Mouse (Mus musculus) layer of hippocampus, postnatal 14 days (tissue): ENCODE data around the gene Hcar2. TPM values are rescaled to one million over a fixed set of nuclear protein-coding genes. Genes with fewer than 3 reads are reported as not detected.

Experiments
- DNase-seq, 2 experiments: peaks; one replicate each; pipeline ENCODE4 v3.0.0; 2021 to 2022; ENCODE audit warnings: low spot score in 2 of 2, mixed read lengths in 1 of 2
- total RNA-seq, 2 experiments: library from RNA; stranded (reverse); gene quantifications; 2 replicates each; pipeline ENCODE4 v1.2.3; 2021

Gene Hcar2
- total RNA-seq, 2 experiments from 2014 or later: 0.19 TPM; not detected in 1

- DNase-seq: peak in 1 of 2 experiments; percentile 20
Measured at GRCm38 (mm10) chr5:123862374-123863350, 2.6 kb downstream of the Hcar2 start.

- DNase-seq: no peak
Measured at GRCm38 (mm10) chr5:123858798-123859197, 6.5 kb downstream of the Hcar2 start.

- no peak for DNase-seq
Measured at GRCm38 (mm10) chr5:123854511-123854910, 10.8 kb downstream of the Hcar2 start.

- DNase-seq: no peak
Measured at GRCm38 (mm10) chr5:123853877-123854504, 11.3 kb downstream of the Hcar2 start.

- no peak for DNase-seq
Measured at GRCm38 (mm10) chr5:123851398-123851797, 13.9 kb downstream of the Hcar2 start.

GRCm38 (mm10) chr5:123844316-123844715 is 21.0 kb downstream of the Hcar2 start:
- DNase-seq: no peak

- no peak for DNase-seq
Measured at GRCm38 (mm10) chr5:123843816-123844215, 21.5 kb downstream of the Hcar2 start.

GRCm38 (mm10) chr5:123842935-123843282 is 22.4 kb downstream of the Hcar2 start:
- no peak for DNase-seq

GRCm38 (mm10) chr5:123842221-123842934 is 22.9 kb downstream of the Hcar2 start:
- DNase-seq: no peak

GRCm38 (mm10) chr5:123837371-123837770 is 27.9 kb downstream of the Hcar2 start:
- no peak for DNase-seq

- DNase-seq: no peak
Measured at GRCm38 (mm10) chr5:123834836-123835235, 30.5 kb downstream of the Hcar2 start.

GRCm38 (mm10) chr5:123832309-123832708 is 33.0 kb downstream of the Hcar2 start:
- DNase-seq: no peak

- peak; percentile 58 to 79 for DNase-seq
Measured at GRCm38 (mm10) chr5:123827659-123828091, 37.6 kb downstream of the Hcar2 start.

- DNase-seq: peak in 1 of 2 experiments; percentile 22
Measured at GRCm38 (mm10) chr5:123822706-123823105, 42.6 kb downstream of the Hcar2 start.

GRCm38 (mm10) chr5:123821264-123821571 is 44.1 kb downstream of the Hcar2 start:
- DNase-seq: no peak

- no peak for DNase-seq
Measured at GRCm38 (mm10) chr5:123820501-123821263, 44.6 kb downstream of the Hcar2 start.

- peak in 1 of 2 experiments; percentile 33 for DNase-seq
Measured at GRCm38 (mm10) chr5:123818941-123819577, 46.2 kb downstream of the Hcar2 start.

- DNase-seq: no peak
Measured at GRCm38 (mm10) chr5:123816891-123817290, 48.4 kb downstream of the Hcar2 start.
